Mouse (Mus musculus): Measurements from ENCODE around the gene Abca8b. TPM values are rescaled to one million over a fixed set of nuclear protein-coding genes. Genes with fewer than 3 reads are reported as not detected.
"Not testable (repeated sequence)": the region's sequence is repeated elsewhere in the genome, so short reads cannot be mapped to it uniquely, and the experiment has no call there.

The Abca8b gene
- total RNA-seq (2017) = 0.47 TPM in 1 of 2 replicates, not detected in the other

DNA sequence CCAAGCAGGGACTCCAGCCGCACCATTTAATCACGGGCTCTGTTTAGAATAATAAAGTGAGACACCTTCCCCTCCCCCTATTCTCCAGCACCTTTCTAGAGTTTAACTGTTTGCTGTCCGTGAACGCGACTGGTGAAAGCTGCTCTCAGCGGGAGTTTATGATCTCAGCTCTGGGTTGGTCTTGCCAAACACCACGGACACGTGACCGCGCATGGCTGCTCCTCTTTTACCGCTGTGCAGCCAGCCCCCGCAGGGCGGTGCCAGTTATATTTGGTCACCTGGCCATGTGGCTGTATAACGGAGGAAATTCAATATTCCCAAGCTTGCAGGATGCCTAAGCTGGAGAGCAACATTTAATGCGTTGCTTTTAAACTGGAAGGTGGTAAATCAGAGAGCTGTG, at the start of gene Abca8b:
TSS of gene Abca8b (minus strand) at position 222 of the 400 bp plus-strand sequence.
- ATAC-seq (ENCODE audit: extremely low read depth, insufficient number of reproducible peaks, low FRiP score, poor library complexity, severe bottlenecking) = peak; percentile 53; the same call in 1 of the 2 replicates

DNA sequence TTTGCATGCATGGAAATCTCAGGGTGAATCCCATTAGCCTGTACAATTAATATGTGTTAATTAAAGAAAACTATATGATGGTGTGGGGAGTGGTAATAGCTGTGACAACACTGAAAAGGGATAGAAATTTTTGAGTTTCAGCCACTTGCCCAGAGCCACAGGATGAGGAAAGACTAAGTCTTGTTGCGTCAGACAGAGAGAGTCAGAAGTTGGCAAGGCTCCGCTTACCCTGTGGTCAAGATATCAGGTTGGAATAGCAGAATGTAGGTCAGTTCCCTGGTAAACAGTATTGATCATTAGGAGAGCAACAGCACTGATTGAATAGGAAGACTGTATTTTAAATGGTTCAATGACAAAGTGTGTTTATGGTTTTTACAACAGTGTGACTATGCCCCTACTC, 42.1 kb upstream of the Abca8b start:
- no peak for ATAC-seq (ENCODE audit: extremely low read depth, insufficient number of reproducible peaks, low FRiP score, poor library complexity, severe bottlenecking)

DNA sequence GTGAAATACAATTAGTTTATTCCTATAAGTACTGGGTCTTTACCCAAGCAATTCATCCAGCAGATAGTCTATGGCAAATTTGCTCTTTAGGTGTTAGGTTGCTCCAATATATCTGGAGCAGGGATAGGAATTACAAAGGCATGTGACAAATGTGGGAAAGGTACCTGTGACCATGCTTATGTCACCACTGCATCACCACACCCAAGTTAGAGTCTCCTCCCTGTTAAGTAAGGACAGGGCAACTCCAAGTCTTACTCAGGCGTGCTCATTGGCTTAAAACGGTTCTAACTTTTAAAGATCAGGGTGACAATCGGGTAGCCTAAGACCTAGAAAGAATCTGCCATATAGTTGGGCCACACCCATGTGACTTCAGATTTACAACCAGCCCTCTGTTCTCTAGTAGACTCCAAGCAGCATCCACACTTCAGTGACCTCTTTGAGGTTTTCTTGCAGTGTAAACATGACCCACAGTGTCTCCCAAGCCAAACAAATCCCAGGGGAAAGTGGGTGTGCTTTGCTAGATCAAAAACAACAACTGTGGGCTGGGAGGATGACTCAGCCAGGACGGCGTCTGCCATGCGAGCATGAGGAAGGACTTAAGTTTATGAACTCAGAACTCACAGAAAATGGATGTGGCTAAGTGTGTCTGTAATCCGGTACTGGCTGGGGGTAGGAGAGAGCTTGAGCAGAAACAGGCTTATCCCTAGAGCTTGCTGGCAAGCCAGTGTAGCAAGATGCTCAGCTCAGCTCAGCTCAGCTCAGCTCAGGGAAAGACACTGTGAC, 33.5 kb upstream of the Abca8b start:
- ATAC-seq (ENCODE audit: extremely low read depth, insufficient number of reproducible peaks, low FRiP score, poor library complexity, severe bottlenecking) = no peak

DNA sequence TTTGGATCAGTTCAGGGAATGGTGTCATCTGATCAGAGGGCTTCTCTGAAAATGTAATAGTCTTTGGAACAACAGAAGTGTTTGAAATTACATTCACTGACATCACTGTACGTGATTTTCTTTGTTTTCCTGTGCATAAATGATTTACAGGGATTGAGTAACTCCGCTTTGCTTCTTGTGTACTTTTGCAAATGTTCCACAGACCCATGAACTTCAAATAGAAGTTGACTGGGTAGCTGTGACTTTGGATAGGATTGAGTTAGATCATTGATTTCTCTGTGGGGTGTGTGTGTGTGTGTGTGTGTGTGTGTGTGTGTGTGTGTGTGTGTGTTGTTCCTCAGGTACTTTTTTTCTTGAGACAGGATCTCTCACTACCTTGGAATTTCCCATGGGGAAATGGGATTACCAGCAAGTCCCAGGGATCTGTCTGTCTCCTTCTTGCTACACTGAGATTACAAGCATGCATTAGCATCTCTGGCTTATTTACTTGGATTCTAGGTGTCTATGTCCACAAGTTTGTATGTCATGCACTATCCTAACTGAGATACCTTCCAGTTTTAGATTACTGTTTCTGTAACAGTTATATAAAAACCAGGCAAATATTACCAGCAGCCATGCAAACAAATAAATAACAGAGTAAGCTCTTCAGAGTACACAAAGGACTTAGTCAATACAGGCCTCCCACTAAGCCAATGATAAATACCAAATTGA, 15.3 kb upstream of the Abca8b start:
- ATAC-seq (ENCODE audit: extremely low read depth, insufficient number of reproducible peaks, low FRiP score, poor library complexity, severe bottlenecking) = no peak

DNA sequence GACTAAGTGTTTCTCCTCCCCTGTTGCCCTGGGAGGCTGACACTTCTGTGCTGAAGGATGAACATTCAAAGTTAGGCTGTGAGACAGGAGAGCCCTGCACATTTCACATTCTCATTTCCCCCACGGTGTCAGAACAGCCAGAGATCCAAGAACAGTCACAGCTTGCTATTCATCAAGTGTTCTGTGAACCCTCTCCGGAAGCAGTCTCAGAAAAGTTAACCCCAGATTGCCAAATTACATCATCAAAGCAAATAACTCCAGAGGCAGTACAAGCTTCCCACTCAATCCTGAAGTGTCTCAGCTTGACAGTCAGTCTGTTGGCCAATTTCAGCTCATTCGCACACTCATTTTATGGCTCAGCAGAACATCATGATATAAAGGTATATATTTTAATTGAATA, 632 bp downstream of the Abca8b start:
- ATAC-seq (ENCODE audit: extremely low read depth, insufficient number of reproducible peaks, low FRiP score, poor library complexity, severe bottlenecking) = no peak

DNA sequence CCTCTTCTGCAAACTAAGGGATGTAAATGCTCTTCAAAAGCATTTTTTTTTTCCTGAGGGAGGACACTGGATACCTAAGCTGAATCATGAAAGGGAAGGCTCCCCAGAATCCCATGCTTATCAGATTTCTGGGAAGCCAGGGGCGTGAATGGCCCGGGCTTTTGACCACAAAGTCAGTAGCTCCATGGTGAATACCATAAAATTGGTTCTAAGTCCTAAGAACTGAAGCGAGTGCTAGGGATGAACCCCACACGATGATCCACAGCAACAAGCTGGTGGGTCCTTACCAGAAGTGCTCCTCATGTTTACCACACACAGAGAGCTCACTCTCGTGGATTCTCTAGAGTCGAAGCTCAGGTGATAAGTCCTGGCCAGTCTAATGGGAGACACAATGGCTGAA, 1.6 kb downstream of the Abca8b start:
- no peak for ATAC-seq (ENCODE audit: extremely low read depth, insufficient number of reproducible peaks, low FRiP score, poor library complexity, severe bottlenecking)

DNA sequence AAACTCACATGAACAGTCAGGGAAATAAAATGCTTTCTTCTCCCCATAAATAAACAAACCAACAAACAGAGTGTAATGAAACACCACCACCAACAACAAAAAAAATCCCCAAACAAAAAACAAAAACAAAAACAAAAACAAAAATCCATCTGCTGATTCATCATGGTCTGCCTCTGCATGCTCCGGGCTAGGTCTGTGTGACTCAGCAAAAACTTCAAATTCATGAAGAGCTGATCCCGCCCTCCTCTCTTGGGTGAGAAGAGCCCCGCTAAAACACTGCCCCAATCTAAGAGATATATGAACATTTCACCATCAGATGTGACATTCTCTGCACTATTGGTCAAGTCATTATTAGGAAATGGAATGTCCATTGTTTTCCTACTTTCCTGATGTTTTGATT, 4.4 kb downstream of the Abca8b start:
- no peak for ATAC-seq (ENCODE audit: extremely low read depth, insufficient number of reproducible peaks, low FRiP score, poor library complexity, severe bottlenecking)

DNA sequence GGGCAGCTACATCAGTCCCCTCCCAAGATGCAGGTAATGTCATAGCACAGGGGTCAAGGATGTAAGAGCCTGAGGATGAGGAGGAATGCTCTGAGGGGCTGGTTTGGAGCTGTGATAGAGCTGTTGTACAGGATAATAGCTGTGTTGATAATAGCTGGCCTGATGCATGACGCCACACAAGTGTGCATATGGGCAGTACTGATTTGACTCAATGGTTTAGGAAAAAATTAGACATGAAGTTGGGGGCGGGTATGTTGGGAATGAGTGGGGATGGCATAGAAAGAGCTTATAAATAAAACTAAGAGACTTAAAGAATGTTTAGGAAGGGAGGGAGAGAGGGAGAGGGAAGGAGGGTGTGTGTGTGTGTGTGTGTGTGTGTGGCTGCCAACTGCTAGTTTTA, 5.4 kb downstream of the Abca8b start:
- ATAC-seq (ENCODE audit: extremely low read depth, insufficient number of reproducible peaks, low FRiP score, poor library complexity, severe bottlenecking) = no peak

DNA sequence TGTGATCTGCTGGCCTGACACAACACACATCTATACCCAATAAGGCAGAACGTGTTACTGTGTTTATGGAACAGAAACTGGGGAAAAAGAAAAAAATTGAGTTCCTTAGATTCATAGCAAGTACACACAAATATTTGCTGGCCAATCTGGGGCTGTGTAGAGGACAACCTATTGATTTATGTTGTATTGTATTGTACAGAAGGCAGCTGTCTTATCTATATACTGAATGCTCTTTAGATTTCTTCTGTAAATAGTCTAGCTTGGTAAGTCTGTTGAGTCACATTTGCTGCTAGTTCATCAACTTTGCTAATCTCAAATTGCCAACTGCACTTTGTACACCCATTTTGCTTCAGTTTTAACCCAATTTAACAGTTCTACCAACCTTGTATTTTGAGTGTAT, 7.5 kb downstream of the Abca8b start:
- ATAC-seq (ENCODE audit: extremely low read depth, insufficient number of reproducible peaks, low FRiP score, poor library complexity, severe bottlenecking) = no peak

DNA sequence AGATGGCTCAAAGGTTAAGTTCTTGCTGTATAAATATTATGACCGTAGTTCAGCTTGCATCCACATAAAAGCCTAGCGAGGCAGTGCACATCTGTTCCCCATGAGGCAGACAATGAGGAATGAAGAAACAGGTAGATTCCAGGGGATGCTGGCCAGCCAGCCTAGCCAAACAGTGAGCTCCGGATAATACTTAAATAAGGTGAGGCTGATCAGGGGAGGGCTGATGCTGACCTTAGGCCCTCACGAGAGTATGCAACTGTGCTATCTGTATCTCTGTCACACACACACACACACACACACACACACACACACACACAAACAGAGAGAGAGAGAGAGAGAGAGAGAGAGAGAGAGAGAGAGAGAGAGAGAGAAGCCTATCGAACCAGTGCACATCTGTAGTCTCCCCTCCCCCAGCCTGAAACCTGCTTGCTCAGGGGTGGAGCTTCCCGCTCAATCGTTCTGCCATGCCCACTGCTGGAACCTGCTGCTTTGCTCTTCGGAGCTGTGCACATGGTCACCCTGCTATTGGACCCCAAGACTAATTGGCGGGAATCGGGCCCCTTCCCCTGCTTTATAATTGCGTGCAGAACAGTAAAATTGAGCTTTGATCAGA, 8.1 kb downstream of the Abca8b start:
- not testable (repeated sequence) for ATAC-seq (ENCODE audit: extremely low read depth, insufficient number of reproducible peaks, low FRiP score, poor library complexity, severe bottlenecking)

DNA sequence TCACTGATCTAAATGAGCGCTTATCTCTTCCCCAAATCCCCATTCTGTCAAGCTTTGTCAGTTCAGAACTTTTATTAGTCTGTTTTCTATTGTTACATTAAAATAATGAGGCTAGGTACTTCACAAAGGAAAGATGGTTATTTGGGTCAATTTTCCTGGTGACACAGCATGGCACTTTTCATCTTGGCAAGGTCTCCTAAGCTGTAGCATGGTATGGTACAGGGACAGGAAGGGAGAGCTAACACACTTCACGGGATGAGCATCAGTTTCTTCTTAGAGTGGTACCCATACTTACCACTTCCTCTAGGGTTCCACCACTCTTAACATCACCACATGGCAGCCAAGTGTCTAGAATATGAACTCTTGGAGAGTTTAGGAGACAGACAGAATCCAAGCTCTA, 13.8 kb downstream of the Abca8b start:
- ATAC-seq (ENCODE audit: extremely low read depth, insufficient number of reproducible peaks, low FRiP score, poor library complexity, severe bottlenecking) = no peak

DNA sequence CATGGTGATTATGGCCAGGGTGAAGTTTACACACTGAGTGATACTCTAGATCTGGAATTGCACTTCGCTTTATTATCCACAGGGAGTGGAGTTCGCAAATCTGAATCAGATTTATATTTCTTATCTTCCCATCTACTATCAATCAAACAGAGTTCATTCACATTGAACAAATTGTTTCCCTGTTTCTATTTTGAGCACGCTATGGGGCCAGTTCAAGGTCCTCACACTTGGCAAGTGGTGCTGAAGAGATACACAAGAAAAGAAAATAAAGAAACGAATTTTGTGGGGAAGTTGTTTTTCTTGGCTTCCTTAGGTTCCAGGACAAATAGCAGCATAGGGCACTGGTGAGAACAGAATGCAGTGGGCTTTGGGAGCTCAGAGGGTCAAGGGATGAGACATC, 25.1 kb downstream of the Abca8b start:
- ATAC-seq (ENCODE audit: extremely low read depth, insufficient number of reproducible peaks, low FRiP score, poor library complexity, severe bottlenecking) = no peak

DNA sequence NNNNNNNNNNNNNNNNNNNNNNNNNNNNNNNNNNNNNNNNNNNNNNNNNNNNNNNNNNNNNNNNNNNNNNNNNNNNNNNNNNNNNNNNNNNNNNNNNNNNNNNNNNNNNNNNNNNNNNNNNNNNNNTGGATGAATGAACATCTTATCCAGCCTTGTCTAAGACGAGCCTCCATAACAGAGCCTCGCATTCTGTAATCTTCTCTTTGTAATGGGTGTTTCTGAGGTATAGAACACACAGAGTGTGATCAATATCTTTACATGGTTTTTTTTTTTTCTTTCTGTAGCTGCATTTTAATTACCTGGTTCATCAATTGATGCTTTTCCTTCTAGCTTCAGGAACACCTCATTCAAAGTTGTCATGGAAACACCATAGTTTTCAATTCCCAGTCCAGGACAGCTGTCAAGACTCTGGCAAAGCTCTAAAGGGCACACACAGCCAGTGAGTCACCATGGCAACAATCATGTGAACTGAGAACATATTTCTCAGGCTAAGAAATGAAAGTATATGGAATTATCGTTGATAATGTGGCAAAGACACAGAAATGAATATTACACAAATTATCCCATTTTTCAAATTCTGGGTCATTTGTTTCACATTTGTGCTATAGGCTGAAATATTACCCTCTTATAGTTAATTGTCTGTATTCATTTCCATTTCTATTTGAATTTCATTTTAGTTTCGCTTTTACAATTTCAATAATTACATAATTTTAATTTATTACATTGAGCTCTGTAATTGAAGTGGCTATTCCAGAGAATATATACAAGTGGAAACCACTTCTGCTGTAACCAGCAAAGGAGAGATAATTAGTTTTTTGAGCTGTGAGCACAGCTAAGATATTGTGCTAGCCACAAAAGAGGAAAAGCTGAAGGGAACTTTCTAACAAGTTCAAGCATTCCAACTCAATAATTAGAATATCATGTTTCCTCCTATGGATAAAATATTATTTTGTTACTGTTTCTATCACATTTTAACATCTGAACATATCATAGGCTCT, 33.9 kb downstream of the Abca8b start:
- ATAC-seq (ENCODE audit: extremely low read depth, insufficient number of reproducible peaks, low FRiP score, poor library complexity, severe bottlenecking) = no peak

DNA sequence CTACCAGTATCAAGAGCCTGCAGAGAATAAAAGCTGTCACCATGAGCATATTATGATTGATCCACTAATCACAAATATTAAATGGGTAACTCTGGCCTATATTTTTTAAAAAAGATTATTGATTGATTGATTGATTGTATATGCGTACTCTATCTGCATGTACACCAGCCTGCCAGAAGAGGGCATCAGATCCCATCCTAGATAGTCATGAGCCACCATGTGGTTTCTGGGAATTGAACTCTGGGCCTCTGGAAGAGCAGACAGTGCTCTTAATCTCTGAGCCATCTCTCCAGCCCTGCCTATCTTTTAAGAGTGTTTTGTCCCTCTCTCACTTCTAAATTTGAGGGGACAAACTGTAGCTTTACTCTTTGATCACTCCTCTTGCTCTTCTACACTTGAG, 40.5 kb downstream of the Abca8b start:
- no peak for ATAC-seq (ENCODE audit: extremely low read depth, insufficient number of reproducible peaks, low FRiP score, poor library complexity, severe bottlenecking)

DNA sequence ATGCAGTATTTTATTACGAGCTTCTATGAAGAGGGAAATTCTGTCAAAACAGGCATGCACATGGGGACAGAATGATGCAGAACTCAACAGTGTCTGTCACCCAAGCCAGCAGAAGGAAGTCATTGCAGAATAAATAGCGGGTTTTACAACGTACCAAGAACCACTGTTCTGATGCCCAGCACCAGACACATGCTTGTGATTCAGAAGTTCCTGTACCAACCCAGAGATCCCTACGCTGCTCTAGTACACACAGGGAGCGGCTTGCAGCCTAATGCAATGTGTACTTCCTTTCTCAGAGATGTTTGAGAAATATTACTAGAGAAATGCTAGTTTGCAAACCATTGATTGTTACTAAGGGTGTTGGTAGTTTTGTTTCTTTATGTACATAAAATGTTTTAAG, 58.7 kb downstream of the Abca8b start:
- ATAC-seq (ENCODE audit: extremely low read depth, insufficient number of reproducible peaks, low FRiP score, poor library complexity, severe bottlenecking) = no peak

DNA sequence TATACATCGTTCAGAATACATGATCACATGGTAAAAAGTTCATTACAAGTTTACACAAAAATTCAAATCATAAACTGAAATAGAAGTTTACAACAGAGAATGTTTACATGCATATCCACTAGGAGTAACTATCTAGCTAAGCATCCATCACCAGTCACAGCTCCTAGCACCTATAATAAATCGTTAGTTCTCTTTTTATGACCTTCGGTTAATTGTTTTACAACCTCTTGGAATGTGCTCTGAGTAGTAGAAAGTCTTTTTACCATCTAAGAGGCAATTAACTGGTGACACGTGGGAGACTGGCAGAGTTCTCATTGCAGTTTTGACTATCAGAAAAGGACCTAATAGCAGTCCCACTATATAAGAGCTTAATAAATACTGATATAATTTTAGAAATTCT, 62.4 kb downstream of the Abca8b start:
- ATAC-seq (ENCODE audit: extremely low read depth, insufficient number of reproducible peaks, low FRiP score, poor library complexity, severe bottlenecking) = not testable (repeated sequence)

DNA sequence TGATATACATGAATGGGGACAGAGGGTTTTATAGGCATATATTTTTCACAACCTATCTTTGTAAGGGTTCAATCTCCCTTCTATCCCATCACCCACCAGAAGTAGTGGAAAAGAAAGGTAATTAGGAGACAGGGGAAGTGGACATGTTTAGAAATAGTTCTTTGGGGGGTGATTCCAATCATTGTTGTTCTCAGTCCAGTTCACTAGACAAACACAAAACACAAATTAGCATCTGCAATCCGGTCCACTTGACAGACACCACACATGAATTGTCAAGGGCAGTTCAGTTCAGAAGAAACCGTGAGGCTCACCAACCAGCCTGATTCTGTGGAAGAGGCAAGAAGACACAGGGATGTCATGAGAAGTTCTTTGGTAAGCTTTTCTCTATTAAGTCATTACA, 67.2 kb downstream of the Abca8b start:
- ATAC-seq (ENCODE audit: extremely low read depth, insufficient number of reproducible peaks, low FRiP score, poor library complexity, severe bottlenecking) = no peak

DNA sequence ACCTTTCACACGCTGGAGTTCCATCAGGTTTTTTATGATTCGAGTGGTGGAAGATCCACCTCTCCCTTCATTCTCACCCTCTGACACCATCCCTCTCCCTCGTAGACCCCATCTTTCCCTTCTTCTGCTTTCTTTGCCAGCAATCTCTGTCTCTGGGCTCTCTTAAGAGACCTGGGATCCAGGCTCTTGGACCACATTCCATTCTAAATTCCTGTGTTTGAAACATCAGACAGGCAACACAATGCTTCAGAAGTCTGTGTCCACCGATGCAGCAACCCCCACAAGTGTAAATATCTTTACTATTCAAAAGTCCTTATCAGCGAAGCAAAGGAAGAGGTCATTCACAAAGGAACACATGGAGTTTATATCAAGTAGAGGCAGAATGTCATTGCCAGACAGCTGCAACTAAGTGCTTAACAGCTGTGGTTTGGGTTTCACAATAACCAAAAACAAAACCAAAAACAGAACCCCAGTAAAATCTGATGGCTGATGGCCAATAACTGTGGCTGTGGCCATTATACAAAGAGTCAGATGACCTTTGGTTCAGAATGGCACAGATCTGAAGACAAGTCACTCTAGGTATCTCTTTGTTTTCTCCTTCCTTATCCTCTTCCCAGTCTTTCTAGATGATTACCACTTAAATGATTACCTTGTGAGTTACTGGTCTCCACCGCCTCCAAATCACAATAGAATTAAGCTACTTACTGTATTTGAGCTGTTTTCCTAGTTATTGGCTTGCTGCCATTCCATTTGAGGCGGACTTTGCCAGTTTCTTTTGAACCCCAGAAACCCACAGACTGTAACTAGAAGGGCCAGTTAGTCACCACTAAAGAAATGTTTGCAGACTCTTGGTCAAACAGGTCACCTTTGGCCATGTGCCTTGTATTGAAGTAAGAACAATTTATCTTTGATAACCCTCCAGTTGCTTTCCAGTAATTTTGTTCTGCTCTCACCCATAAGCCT, 68.6 kb downstream of the Abca8b start:
- no peak for ATAC-seq (ENCODE audit: extremely low read depth, insufficient number of reproducible peaks, low FRiP score, poor library complexity, severe bottlenecking)

Measured in neutrophil, adult 5-6 weeks (primary cell).